Mouse (Mus musculus): ENCODE data around the gene Mei4.

The Mei4 gene

DNA sequence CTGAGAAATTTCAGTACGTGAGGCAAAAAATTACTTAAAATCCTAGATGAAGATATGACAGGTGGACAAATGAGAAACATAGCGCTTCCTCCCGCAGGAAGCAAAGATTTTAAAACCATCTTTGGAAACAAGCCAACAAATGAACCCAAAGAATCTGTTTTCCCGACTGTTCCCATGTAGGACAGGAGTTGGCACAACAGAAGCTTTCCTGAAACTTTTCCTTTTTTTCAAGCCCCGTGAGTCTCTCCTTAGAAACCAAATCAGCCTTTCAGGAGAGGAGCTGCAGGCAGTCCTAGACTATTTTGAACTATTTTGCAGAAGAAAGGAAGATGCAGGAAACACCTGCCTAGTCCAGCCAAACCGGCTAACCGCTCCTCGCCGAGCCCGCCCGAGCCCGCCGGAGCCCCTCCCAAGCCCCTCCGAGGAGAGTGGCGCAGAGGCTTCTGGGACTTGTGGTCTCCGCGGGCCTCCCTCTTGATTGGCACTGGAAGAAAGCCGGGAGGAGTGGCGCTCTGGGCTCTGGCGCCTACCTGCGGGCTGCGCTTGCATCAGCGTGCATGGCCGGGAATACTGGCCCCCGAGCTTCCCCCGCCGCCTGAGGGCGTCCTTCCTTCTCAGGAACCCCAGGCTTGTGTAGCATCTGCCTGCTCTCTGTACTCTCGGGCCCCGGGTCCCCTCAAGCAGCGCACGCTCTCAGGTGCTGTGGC lies at the start of gene Mei4:
Mei4 (plus strand) TSS at position 490 of the 707 bp plus-strand sequence.
- no peak for DNase-seq (ENCODE audit: low read depth, low spot score)

DNA sequence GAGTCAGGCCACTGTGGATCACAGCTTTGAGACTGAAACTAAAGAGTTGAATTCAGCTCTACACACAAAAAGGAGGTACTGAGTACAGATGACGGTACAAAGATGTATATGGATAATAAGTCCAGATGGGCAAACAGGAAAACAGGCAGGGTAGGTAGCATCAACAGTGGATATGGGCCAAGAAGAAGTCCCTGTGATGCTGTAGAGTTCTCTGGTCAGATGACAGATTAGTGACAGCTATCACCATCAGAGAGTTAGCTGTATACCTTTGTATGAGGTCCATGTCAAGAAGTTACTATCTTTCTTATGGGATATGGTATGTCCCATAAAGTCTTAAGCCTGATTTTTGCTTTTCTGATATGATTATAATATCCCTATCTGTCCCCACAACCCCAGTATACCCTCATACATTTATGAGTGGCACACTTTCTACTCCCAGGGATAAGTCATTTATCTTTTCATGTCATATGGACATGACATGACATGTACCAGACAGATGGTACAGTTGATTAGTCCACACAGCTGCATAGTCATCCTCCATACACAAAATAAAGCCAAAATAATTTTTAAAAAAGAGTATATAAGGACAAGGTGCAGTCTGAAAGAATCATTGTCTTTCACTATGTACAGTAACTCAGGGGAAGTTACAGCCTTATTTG lies 43.6 kb upstream of the Mei4 start:
- no peak for DNase-seq (ENCODE audit: low read depth, low spot score)

DNA sequence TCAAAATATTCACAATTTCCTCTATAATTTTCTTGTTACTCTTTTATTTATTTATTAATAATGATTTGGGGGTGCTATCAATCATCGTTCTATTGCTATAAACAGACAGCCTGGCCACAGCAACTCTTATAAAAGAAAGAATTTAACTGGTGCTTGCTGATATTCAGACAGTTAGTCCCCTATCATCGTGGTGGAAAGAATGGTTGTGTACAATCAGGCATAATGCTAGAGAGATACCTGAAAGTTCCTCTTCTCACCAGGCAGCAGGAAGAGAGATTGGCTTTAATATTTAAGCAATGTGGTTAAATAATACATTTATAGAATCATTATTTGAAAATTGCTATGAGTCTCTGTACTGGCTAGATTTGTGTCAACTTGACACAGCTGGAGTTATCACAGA lies 35.9 kb upstream of the Mei4 start:
- DNase-seq (ENCODE audit: low read depth, low spot score), result no peak

DNA sequence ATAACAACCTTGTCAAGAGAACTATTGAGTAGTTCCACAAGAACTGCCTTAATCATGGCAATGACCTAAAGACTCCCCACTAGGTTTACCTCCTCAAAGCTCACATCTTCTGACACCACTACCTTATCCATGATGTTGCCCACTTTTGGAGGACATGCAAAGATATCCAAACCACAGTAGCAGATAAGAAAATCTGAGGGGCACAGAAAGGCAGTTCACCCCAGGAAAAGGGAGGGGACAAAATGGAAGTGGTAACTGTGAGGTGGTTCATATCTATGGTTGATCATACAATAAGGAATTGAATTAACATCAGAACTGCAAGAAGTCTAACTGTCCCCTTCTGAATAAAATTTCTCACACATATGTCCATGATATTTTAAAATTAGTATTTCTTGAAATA lies 29.4 kb upstream of the Mei4 start:
- DNase-seq (ENCODE audit: low read depth, low spot score), result no peak

DNA sequence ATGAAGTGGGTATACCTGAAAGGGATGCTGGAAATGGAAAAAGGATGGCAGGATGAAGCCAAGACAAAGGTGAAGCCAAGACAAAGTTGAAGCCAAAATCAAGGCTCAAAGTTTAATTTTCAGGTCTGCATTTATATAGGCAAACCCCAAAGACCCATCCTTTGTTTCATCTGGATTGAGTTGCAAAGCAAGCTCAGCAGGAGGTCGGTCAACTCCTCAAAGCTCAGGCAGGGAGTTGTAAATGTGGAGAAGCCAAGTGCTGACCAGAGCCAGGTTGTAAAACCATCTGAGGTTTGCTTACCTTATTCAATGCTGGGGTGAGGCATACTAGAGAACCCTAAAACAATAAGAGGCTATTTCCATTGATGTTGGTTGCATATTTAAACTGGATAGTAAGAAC lies 4.6 kb upstream of the Mei4 start:
- no peak for DNase-seq (ENCODE audit: low read depth, low spot score)

DNA sequence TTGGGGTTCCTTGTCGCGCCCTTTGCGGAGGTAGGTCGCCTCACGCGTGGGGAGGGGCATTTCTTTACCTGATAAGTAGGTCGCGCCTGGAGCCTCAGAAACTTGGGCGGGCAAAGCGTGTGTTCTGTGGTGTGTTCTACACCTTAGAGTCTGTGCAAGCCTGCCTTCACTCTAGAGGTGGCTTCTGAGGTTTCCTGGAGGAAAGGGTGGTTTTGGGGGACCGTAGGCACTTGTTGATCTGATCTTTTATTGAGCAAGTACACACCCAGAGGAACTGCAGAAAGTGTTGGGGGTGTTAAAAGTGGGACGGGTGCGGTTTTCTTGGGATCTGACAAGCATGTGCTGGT lies 391 bp downstream of the Mei4 start:
- DNase-seq (ENCODE audit: low read depth, low spot score), result no peak

DNA sequence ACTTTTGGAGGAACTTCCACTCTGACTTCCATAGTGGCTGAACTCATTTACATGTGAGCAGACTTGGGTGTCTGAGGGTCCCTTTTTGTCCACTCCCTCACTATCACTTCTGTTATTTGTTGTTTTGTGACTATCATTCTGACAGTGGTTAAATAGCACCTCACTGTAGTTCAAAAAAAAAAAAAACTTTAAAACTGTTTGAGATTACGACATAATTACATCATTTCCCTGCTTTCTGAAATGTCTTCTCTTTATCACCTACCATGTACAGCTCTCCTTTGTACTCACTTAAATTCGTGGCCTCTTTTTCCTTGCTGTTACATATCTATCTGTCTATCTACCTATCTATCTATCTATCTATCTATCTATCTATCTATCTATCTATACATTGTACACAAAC lies 2.6 kb downstream of the Mei4 start:
- DNase-seq (ENCODE audit: low read depth, low spot score), result no peak

DNA sequence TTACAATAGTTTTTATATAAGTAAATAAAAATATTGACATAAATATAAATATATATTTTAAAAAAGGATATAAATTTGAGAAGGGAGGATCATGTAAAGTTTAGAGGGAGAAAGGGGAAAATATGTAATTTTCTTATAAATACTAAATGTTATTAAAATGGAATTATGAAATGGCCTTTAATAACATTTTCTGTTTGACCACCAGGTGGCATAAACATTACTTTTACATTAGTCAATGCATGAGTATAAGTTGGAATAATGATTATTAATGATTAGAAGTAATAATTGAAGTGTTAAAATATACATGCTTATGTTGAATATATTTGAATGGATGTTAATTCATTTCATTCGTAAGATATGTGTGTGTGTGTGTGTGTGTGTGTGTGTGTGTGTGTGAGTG lies 58.0 kb downstream of the Mei4 start:
- no peak for DNase-seq (ENCODE audit: low read depth, low spot score)

DNA sequence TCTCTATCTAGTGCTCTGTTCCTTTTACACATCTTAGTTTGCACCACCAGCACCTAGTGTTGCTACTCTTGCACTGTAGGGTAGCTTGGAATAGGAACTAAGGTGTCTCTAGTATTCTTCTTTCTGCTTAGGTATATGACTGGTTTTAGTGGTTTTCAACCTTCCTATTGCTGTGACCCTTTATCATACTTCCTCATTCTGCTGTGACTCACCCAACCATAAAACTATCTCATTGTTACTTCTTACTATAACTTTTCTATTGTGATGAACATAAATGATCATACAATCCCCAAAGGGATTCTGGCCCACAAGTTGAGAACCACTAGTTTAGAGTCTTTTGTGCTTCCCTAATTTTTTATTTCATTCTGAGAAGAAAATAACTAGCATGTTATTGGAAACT lies 61.3 kb downstream of the Mei4 start:
- no peak for DNase-seq (ENCODE audit: low read depth, low spot score)

DNA sequence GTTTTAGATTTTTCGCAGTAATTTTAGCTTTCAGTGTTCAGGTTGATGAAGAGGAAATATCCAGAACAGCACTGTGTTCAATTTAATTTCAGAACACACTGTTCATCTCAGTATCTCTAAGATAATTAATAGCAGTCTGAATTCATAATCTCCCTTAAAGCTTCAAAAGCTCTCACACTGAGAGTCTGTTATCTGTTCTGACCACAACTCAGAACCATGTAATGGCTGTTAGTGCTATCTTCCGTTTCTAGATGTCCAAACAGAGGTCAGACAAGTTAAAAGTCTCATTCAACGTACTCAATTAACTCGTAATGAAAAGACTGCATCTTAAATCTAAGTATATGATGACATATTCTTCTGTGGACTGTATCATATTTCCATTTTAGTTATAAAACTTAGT lies 77.1 kb downstream of the Mei4 start:
- no peak for DNase-seq (ENCODE audit: low read depth, low spot score)

DNA sequence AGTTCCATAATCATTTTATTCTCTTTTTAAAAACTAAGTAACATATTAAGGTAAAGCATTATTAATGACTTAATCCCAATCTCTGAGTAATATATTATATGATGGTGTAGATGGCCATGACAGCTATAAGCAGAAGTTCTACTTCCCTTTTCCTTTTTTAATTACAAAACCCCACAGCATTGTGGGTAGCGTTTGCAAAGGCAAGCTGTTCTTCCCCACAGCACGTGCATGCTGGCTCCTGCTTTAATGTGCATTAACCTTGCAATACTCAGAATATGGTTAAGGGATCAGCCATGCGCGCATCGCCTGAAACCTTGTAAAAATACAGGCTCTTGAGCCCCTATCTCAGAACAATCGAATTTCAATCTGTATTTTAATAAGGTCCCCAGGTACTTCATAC lies 82.2 kb downstream of the Mei4 start:
- DNase-seq (ENCODE audit: low read depth, low spot score), result no peak

DNA sequence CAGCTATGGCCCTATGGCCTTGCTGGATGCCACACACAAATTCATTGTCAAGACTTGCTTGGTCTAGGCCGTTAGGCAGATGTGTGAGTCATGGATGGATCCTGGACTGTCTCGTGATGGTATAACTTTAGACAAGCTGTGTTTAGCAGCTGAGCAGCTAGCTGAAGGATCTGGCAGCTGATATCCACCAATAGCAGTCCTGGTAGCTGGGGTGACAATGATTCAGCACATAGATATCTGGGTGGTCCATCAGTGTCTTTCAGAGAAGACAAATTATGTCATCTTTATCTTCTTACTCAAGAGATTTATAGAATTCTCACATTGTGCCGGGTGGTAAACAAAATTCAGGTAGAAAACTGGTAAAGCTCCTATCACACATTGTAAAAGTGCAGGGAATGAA lies 93.4 kb downstream of the Mei4 start:
- no peak for DNase-seq (ENCODE audit: low read depth, low spot score)

DNA sequence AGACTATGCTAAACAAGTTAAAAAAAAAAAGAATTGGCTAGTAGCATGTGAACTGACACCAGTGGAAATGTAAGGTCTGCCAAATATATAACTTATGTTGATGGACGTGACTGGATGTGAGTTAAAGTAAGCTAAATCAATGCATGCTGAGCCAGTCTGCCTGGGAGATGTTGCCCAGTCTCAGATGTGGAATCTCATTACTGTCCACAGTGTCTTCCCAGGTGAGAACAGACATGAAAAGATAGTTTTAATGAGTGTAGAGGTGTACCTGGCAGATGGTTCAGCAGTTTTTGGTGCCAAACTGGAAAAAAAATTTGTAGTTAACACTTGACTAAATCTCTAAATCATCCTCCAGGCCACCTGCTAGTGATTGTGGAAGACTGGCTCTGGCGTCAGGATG lies 94.4 kb downstream of the Mei4 start:
- DNase-seq (ENCODE audit: low read depth, low spot score), result no peak

DNA sequence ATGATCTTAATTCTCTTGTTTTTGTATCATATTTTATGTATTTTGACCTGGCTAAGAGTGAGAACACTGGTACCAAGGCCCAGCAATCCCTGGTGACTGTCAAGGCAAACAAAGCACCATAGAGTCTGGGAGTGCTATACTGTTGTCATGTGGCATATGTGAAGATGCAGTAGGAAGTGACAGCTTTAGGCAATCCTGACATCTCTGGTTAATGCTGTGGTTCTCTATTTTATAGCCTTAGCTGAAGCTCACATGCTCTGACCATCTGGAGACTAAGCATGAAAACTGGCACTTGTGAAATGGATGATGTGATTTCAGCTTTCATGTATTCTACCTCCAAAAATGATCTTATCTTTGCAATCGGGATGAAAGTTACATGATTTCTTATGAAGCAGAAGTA lies 103.3 kb downstream of the Mei4 start:
- no peak for DNase-seq (ENCODE audit: low read depth, low spot score)

DNA sequence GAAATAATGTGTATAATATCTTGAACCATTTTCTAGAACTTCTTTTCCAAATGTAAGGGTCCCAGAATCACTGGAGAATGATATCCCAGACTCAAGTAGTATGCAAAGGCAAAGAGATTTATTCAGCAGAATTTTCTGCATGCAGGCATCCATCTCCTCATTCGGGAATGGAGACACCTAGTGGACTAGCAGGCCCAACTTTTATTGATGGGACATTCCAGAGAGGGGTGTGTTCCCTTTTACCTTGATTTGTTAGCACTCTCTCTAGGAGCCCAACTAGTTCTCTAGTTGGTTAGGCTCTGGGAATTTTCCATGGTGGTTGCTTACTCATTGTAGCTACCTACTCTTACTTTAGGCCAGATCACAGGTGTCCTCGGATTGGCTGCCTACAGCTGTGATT lies 105.5 kb downstream of the Mei4 start:
- DNase-seq (ENCODE audit: low read depth, low spot score), result no peak

DNA sequence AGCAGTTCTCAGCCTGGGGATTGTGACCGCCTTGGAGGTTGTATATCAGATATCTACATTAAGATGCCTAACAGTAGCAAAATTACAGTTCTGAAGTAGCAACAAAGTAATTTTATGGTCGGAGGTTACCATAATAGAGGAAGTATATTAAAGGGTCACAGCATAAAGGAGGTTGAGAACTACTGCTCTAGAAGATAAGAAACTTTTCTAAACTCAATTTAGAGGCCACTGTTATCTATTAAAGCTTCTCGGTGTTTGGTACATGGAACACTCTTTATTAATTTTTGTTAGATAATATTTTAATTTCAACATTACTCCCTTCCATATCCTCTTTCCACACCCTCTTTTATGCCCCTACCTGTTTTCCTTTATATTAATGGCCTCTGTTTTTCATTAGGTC lies 119.0 kb downstream of the Mei4 start:
- DNase-seq (ENCODE audit: low read depth, low spot score), result no peak

DNA sequence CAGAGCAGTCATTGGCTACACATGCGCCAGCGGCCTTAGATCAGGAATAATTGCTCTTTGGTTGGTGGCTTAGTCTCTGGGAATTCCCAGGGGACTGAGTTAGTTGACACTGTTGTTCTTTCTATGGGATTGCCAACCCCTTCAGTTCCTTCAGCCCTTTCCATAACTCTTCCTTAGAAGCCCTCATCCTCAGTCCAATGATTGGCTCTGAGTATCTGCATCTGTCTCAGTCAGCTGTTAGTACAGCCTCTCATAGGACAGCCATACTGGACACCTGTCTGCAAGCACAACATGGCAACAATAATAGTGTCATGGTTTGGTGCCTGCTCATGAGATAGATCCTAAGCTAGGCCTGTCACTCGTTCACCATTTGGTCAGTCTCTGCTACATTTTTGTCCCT lies 149.5 kb downstream of the Mei4 start:
- DNase-seq (ENCODE audit: low read depth, low spot score), result no peak

DNA sequence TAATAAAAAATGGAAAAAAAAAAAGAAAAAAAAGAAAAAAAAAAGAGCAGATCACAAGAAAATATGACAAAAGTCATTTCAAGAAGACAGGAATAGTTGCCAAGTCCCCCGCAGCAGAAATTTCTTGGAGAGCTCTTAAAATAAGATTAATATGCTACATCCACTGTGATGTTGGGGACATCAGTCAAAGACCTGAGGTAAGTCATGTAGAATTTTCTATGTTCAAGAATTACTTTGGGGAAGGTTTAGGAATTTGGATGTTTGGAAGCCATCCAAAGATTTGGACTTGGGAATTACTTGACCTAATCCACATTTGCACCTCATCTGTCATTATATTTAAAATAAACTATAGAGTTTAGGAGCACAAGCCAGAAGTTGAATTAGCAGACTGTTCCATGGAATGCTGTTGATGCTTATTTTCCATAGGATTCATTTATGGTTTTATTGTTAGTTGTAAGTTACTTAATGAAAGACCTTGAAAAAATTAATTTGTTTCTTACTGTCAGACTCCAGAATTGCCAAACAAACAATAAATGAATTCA lies 179.1 kb downstream of the Mei4 start:
- no peak for DNase-seq (ENCODE audit: low read depth, low spot score)

DNA sequence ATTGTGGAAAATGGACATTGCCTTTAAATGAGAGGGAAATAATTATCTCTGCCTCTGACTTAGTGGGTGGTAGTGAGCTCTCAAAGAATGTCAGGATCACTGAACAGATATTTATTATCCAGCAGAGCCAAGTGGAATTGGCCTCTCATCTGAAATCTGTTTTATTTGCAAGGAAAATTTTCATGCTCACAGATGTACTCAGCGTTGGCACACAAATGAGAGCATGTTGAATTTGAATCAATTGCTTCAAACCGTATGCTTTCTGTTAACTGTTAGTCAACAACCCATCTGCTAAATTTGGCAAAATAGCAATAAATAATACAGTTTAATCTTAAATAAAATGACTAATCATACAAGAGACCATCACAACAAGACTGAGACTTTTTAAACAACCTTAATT lies 181.0 kb downstream of the Mei4 start:
- DNase-seq (ENCODE audit: low read depth, low spot score), result no peak

DNA sequence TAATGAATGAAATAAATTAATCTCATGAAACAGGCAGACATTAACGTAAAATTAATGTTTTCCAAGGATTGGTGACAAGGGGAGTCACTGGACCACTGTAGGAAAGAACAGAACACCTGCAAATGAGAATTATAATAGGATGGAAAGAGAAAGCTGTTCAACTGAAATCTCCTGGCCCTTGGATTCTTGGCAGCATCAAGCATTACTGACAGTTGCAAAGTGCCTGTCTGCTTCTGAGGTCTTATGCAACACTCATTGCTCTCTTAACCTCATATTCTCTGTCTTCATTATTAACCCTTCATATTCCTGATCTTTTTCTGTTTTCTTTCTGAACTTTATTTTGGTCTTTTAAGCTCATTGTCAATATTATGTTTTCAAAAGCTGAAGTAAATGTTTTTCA lies 210.4 kb downstream of the Mei4 start:
- DNase-seq (ENCODE audit: low read depth, low spot score), result no peak

DNA sequence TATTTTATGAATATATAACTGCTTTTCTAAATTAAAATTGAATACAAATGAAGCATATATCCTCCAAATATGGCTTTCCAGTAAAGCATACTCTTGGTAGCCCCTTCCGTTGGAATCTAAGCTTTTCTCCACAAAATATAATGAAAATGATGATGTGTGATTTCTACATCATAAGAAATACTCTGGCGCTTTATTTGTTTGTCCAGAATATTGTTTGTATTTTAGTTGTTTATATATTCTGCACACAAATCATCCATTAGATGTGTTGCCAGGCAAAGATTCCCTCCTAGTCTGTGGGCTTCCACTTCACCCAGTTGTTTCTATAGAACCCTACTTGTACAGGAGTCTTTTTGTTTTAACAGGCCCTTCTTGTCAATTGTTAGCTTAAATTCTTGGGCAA lies 211.8 kb downstream of the Mei4 start:
- no peak for DNase-seq (ENCODE audit: low read depth, low spot score)

DNA sequence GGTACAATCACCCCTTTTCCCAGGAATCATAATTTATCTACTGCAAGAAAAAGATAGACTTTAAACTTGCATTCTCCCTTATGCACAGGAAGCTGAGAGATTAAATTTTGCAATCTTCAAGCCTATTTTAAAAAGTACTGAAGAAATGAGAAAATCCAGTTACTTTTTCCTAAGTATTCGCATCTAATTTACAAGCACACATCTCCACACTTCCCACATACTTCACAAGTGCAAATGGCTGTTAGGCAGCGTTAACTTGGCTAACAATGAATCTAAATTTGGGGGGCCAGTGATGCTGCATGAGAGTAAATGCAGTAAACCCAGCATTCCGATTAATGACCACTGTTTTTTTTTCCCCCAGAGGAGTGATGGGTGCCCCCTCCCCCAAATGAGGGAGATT lies 232.9 kb downstream of the Mei4 start:
- no peak for DNase-seq (ENCODE audit: low read depth, low spot score)

DNA sequence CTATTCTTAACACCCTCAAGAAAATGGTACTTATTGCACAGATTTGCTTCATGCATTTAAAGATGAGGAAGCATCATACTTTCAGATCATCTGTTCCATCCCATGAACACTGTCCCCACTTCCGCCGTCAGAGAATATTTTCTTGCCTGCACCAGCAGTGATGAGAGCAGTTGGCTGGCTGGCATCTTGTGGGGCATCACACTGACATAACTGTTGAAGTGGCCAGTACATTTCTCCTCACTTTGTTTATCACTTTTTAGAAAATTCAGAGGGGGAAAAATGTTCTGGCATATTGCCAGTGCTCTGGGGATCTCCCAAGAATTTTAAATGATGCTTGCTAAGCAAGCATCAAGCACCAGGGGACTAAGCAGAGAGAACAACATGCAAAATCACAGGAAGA lies 251.4 kb downstream of the Mei4 start:
- DNase-seq (ENCODE audit: low read depth, low spot score), result no peak

DNA sequence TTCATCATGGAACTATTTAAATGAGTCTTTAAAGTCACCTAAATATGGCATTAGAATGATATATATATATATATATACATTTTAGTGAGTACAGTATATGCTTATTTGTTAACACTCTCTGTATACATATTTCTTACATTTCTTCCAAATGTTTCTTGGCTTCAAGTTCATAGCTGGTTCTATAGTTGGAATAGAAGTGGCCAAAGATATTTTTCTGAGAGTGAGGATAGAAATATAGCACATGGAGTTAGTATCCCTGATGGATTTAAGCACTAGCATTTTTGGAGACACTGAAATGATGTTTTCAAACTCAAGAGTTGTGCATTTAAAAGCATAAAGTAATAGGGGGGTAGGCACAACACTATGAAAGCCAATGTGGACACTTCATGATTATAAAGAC lies 272.6 kb downstream of the Mei4 start:
- no peak for DNase-seq (ENCODE audit: low read depth, low spot score)
